Mouse (Mus musculus): ENCODE measurements around the gene Elp4. TPM values are rescaled to one million over a fixed set of nuclear protein-coding genes. Genes with fewer than 3 reads are reported as not detected.

Gene Elp4
- polyA plus RNA-seq, 1 experiment from 2014 or later = 39.1 TPM

GRCm38 (mm10) chr2:105702586-105702985, 201.8 kb downstream of the Elp4 start:
- Histone ChIP-seq H3K4me3 (ENCODE audit: low read depth, low read length) (no peak overlapping the region), H3K4me1 (ENCODE audit: insufficient read depth) (no peaks in the 10 kb centered on the region), H3K9me3 (ENCODE audit: low read depth, low read length) (no peaks in the 10 kb centered on the region), H3K27me3 (ENCODE audit: insufficient read depth, low read length) (no peaks in the 10 kb centered on the region), H3K27ac (ENCODE audit: low read depth) (no peak overlapping the region), H3K4me2 (no peak overlapping the region), H3K36me3 (ENCODE audit: insufficient read depth) (no peaks in the 10 kb centered on the region), H3K9ac (no peak overlapping the region)
- 45% methylated on average over 10 of the region's 10 CpGs for WGBS
- DNase-seq = no peak
- no peak for ATAC-seq (ENCODE audit: insufficient read depth)
- no peak for TF ChIP-seq CTCF (IDR thresholded peaks at IDR 0.05; ENCODE audit: low read depth)

GRCm38 (mm10) chr2:105701781-105702180, 202.6 kb downstream of the Elp4 start:
- no peaks in the 10 kb centered on the region for H3K27me3 ChIP-seq (ENCODE audit: insufficient read depth, low read length)
- no peak overlapping the region for H3K9ac ChIP-seq
- TF ChIP-seq CTCF (IDR thresholded peaks at IDR 0.05; ENCODE audit: low read depth) = no peak
- H3K27ac ChIP-seq (ENCODE audit: low read depth) = no peak overlapping the region
- H3K36me3 ChIP-seq (ENCODE audit: insufficient read depth) = no peaks in the 10 kb centered on the region
- ATAC-seq (ENCODE audit: insufficient read depth) (no peak), DNase-seq (no peak)
- no peak overlapping the region for H3K4me3 ChIP-seq (ENCODE audit: low read depth, low read length)
- no peak overlapping the region for H3K4me2 ChIP-seq
- H3K4me1 ChIP-seq (ENCODE audit: insufficient read depth) = no peaks in the 10 kb centered on the region
- H3K9me3 ChIP-seq (ENCODE audit: low read depth, low read length) = no peaks in the 10 kb centered on the region
- 39% methylated on average over 4 of the region's 4 CpGs for WGBS

- no peak for DNase-seq
- H3K4me1 ChIP-seq (ENCODE audit: insufficient read depth) = no peaks in the 10 kb centered on the region
- H3K4me3 ChIP-seq (ENCODE audit: low read depth, low read length) = no peak overlapping the region
- H3K36me3 ChIP-seq (ENCODE audit: insufficient read depth) = no peaks in the 10 kb centered on the region
- no peaks in the 10 kb centered on the region for H3K9me3 ChIP-seq (ENCODE audit: low read depth, low read length)
- H3K27me3 ChIP-seq (ENCODE audit: insufficient read depth, low read length) = peaks cover 2% of the 10 kb centered on the region; the same call in 1 of the 2 replicates
- 68% methylated on average over 2 of the region's 2 CpGs for WGBS
- ATAC-seq (ENCODE audit: insufficient read depth) = no peak
- H3K9ac ChIP-seq = no peak overlapping the region
- no peak overlapping the region for H3K4me2 ChIP-seq
- TF ChIP-seq CTCF (IDR thresholded peaks at IDR 0.05; ENCODE audit: low read depth) = no peak
- H3K27ac ChIP-seq (ENCODE audit: low read depth) = no peak overlapping the region
These were observed 205.7 kb downstream of the Elp4 start for GRCm38 (mm10) chr2:105698631-105699030.

- Histone ChIP-seq H3K27me3 (ENCODE audit: insufficient read depth, low read length) (peaks cover 11% of the 10 kb centered on the region), H3K9ac (no peak overlapping the region), H3K4me2 (no peak overlapping the region), H3K9me3 (ENCODE audit: low read depth, low read length) (no peaks in the 10 kb centered on the region), H3K4me3 (ENCODE audit: low read depth, low read length) (no peak overlapping the region), H3K27ac (ENCODE audit: low read depth) (no peak overlapping the region), H3K4me1 (ENCODE audit: insufficient read depth) (no peaks in the 10 kb centered on the region), H3K36me3 (ENCODE audit: insufficient read depth) (no peaks in the 10 kb centered on the region)
- WGBS = 64% methylated on average over 5 of the region's 5 CpGs
- no peak for DNase-seq
- TF ChIP-seq CTCF (IDR thresholded peaks at IDR 0.05; ENCODE audit: low read depth) = no peak
- no peak for ATAC-seq (ENCODE audit: insufficient read depth)
These were observed 206.6 kb downstream of the Elp4 start for GRCm38 (mm10) chr2:105697741-105698140.

GRCm38 (mm10) chr2:105691296-105691695, 213.1 kb downstream of the Elp4 start:
- Histone ChIP-seq H3K27me3 (ENCODE audit: insufficient read depth, low read length) (peaks cover 75% of the 10 kb centered on the region), H3K9me3 (ENCODE audit: low read depth, low read length) (no peaks in the 10 kb centered on the region), H3K27ac (ENCODE audit: low read depth) (no peak overlapping the region), H3K4me3 (ENCODE audit: low read depth, low read length) (no peak overlapping the region), H3K9ac (no peak overlapping the region), H3K4me1 (ENCODE audit: insufficient read depth) (no peaks in the 10 kb centered on the region), H3K36me3 (ENCODE audit: insufficient read depth) (no peaks in the 10 kb centered on the region), H3K4me2 (no peak overlapping the region)
- no peak for DNase-seq
- 10% methylated on average over 10 of the region's 10 CpGs for WGBS
- TF ChIP-seq CTCF (IDR thresholded peaks at IDR 0.05; ENCODE audit: low read depth) = no peak
- ATAC-seq (ENCODE audit: insufficient read depth) = no peak

GRCm38 (mm10) chr2:105689771-105690639, 214.4 kb downstream of the Elp4 start:
- Histone ChIP-seq H3K27ac (ENCODE audit: low read depth) (no peak overlapping the region), H3K4me2 (no peak overlapping the region), H3K4me1 (ENCODE audit: insufficient read depth) (no peaks in the 10 kb centered on the region), H3K4me3 (ENCODE audit: low read depth, low read length) (no peak overlapping the region), H3K36me3 (ENCODE audit: insufficient read depth) (no peaks in the 10 kb centered on the region), H3K9ac (no peak overlapping the region), H3K27me3 (ENCODE audit: insufficient read depth, low read length) (peaks cover 88% of the 10 kb centered on the region), H3K9me3 (ENCODE audit: low read depth, low read length) (no peaks in the 10 kb centered on the region)
- TF ChIP-seq CTCF (IDR thresholded peaks at IDR 0.05; ENCODE audit: low read depth) = no peak
- 4% methylated on average over 28 of the region's 28 CpGs for WGBS
- ATAC-seq (ENCODE audit: insufficient read depth) = no peak
- no peak for DNase-seq

- H3K4me1 ChIP-seq (ENCODE audit: insufficient read depth) = no peaks in the 10 kb centered on the region
- H3K4me3 ChIP-seq (ENCODE audit: low read depth, low read length) = no peak overlapping the region
- no peaks in the 10 kb centered on the region for H3K36me3 ChIP-seq (ENCODE audit: insufficient read depth)
- 0% methylated on average over 15 of the region's 15 CpGs for WGBS
- DNase-seq (no peak), ATAC-seq (ENCODE audit: insufficient read depth) (no peak)
- no peak for TF ChIP-seq CTCF (IDR thresholded peaks at IDR 0.05; ENCODE audit: low read depth)
- H3K27ac ChIP-seq (ENCODE audit: low read depth) = no peak overlapping the region
- no peaks in the 10 kb centered on the region for H3K9me3 ChIP-seq (ENCODE audit: low read depth, low read length)
- H3K4me2 ChIP-seq = no peak overlapping the region
- peaks cover 93% of the 10 kb centered on the region for H3K27me3 ChIP-seq (ENCODE audit: insufficient read depth, low read length)
- H3K9ac ChIP-seq = no peak overlapping the region
These were observed 215.0 kb downstream of the Elp4 start for GRCm38 (mm10) chr2:105689304-105689770.

Data from lung, embryonic 14.5 days (tissue).